Mouse (Mus musculus) left cerebral cortex, postnatal 25 days (tissue): ENCODE results near the gene Wbp1. TPM values are rescaled to one million over a fixed set of nuclear protein-coding genes. Genes with fewer than 3 reads are reported as not detected.

Source experiments
- microRNA-seq, 2 experiments: library from miRNA; unstranded; fragments of <30 nt; microRNA quantifications; one replicate each; pipeline ENCODE4 v1.2.0; 2022
- total RNA-seq, 2 experiments: library from RNA; stranded (reverse); gene quantifications; 2 replicates each; pipeline ENCODE4 v1.2.3; 2021

Gene Wbp1
- total RNA-seq, 2 experiments from 2014 or later = 36.7 to 48.7 TPM

Small RNAs within 50 kb of the gene (microRNA-seq; reads per million reads assigned to microRNA genes)
- 0 reads per million in 2 experiments for gene Mir3470a

Other genes with a start within 250 kb of the Wbp1 start
- 10 to 100 TPM; 37.5 to 40.6 TPM for gene Sema4f, start 181.8 kb downstream of the Wbp1 start, total RNA-seq
- not detected for gene M1ap, start 174.7 kb downstream of the Wbp1 start, total RNA-seq
- gene Dok1, start 88.1 kb downstream of the Wbp1 start, total RNA-seq = 1 to 10 TPM; 1.1 to 1.6 TPM
- gene Loxl3, start 87.4 kb downstream of the Wbp1 start, total RNA-seq = 1 to 10 TPM; 1.9 to 2.7 TPM
- 100 to 1,000 TPM; 100 to 114 TPM for gene Aup1, start 67.0 kb downstream of the Wbp1 start, total RNA-seq
- 10 to 100 TPM; 42.9 to 45.4 TPM for gene Htra2, start 66.3 kb downstream of the Wbp1 start, total RNA-seq
- under 1 TPM; 0.25 to 0.99 TPM for gene Dqx1, start 63.7 kb downstream of the Wbp1 start, total RNA-seq
- gene Tlx2, start 51.3 kb downstream of the Wbp1 start, total RNA-seq = not detected
- 10 to 100 TPM; 21.3 to 24.4 TPM for gene Pcgf1, start 43.7 kb downstream of the Wbp1 start, total RNA-seq
- gene Lbx2, start 35.2 kb downstream of the Wbp1 start, total RNA-seq = under 1 TPM in 1 of 2 experiments, not detected in 1; 0.46 TPM
- gene Ccdc142, start 20.0 kb downstream of the Wbp1 start, total RNA-seq = 1 to 10 TPM; 3.2 to 4.1 TPM
- 1 to 10 TPM; 3.9 to 5.0 TPM for gene Gm42688, start 19.9 kb downstream of the Wbp1 start, total RNA-seq
- 10 to 100 TPM; 60.3 to 66.6 TPM for gene Mrpl53, start 12.5 kb downstream of the Wbp1 start, total RNA-seq
- 10 to 100 TPM; 27.2 to 28.0 TPM for gene Mogs, start 6.1 kb downstream of the Wbp1 start, total RNA-seq
- 10 to 100 TPM; 11.2 to 21.3 TPM for gene Ino80b, start 3.9 kb upstream of the Wbp1 start, total RNA-seq
- 10 to 100 TPM; 51.2 to 76.8 TPM for gene Rtkn, start 13.9 kb upstream of the Wbp1 start, total RNA-seq
- gene Wdr54, start 34.8 kb upstream of the Wbp1 start, total RNA-seq = 10 to 100 TPM; 28.8 to 29.1 TPM
- gene 1700003E16Rik, start 34.8 kb upstream of the Wbp1 start, total RNA-seq = 10 to 100 TPM; 28.8 to 30.2 TPM
- gene Dctn1, start 44.4 kb upstream of the Wbp1 start, total RNA-seq = 100 to 1,000 TPM; 329 to 365 TPM
- gene Slc4a5, start 98.3 kb upstream of the Wbp1 start, total RNA-seq = 1 to 10 TPM; 2.3 to 2.5 TPM
- gene Mthfd2, start 204.3 kb upstream of the Wbp1 start, total RNA-seq = 1 to 10 TPM; 5.0 to 6.3 TPM
- gene Mob1a, start 204.5 kb upstream of the Wbp1 start, total RNA-seq = 10 to 100 TPM; 20.0 to 20.2 TPM
- gene Bola3, start 227.6 kb upstream of the Wbp1 start, total RNA-seq = 10 to 100 TPM; 52.3 to 56.5 TPM